Mouse (Mus musculus) layer of hippocampus, adult 18-20 months (tissue): ENCODE data around the gene Dlg2. TPM values are rescaled to one million over a fixed set of nuclear protein-coding genes. Genes with fewer than 3 reads are reported as not detected.

ENCODE experiments used
- DNase-seq, 2 experiments: peaks; one replicate each; pipeline ENCODE4 v3.0.0; 2022; ENCODE audit warnings: low spot score in 2 of 2
- total RNA-seq, 2 experiments: library from RNA; stranded (reverse); gene quantifications; 2 replicates each; pipeline ENCODE4 v1.2.3; 2021

The Dlg2 gene
- total RNA-seq, 2 experiments from 2014 or later = 224 to 230 TPM

GRCm38 (mm10) chr7:90539481-90540402 is 63.3 kb downstream of the Dlg2 start:
- DNase-seq = peak; percentile 7 to 77

- DNase-seq = no peak
These were observed 64.4 kb downstream of the Dlg2 start for GRCm38 (mm10) chr7:90540811-90541323.

- no peak for DNase-seq
These were observed 76.9 kb downstream of the Dlg2 start for GRCm38 (mm10) chr7:90553399-90553798.

- no peak for DNase-seq
These were observed 77.9 kb downstream of the Dlg2 start for GRCm38 (mm10) chr7:90554421-90554820.

- no peak for DNase-seq
These were observed 92.7 kb downstream of the Dlg2 start for GRCm38 (mm10) chr7:90569130-90569529.

GRCm38 (mm10) chr7:90587795-90588194 is 111.3 kb downstream of the Dlg2 start:
- DNase-seq = no peak

- no peak for DNase-seq
These were observed 111.8 kb downstream of the Dlg2 start for GRCm38 (mm10) chr7:90588318-90588717.

GRCm38 (mm10) chr7:90609764-90610163 is 133.3 kb downstream of the Dlg2 start:
- no peak for DNase-seq

- DNase-seq = no peak
These were observed 154.1 kb downstream of the Dlg2 start for GRCm38 (mm10) chr7:90630546-90630945.

GRCm38 (mm10) chr7:90649512-90649911 is 173.0 kb downstream of the Dlg2 start:
- DNase-seq = no peak

- DNase-seq = no peak
These were observed 174.7 kb downstream of the Dlg2 start for GRCm38 (mm10) chr7:90651128-90651527.

- DNase-seq = no peak
These were observed 175.1 kb downstream of the Dlg2 start for GRCm38 (mm10) chr7:90651611-90652010.

- no peak for DNase-seq
These were observed 182.1 kb downstream of the Dlg2 start for GRCm38 (mm10) chr7:90658593-90658992.

- peak; percentile 7 to 57 for DNase-seq
These were observed 217.6 kb downstream of the Dlg2 start for GRCm38 (mm10) chr7:90694050-90694449.

GRCm38 (mm10) chr7:90696181-90696950 is 219.9 kb downstream of the Dlg2 start:
- no peak for DNase-seq

GRCm38 (mm10) chr7:90703163-90703852 is 226.8 kb downstream of the Dlg2 start:
- peak; percentile 6 to 46 for DNase-seq

- DNase-seq = no peak
These were observed 227.5 kb downstream of the Dlg2 start for GRCm38 (mm10) chr7:90703951-90704350.

GRCm38 (mm10) chr7:90734086-90734485 is 257.6 kb downstream of the Dlg2 start:
- DNase-seq = no peak

GRCm38 (mm10) chr7:90736369-90736768 is 259.9 kb downstream of the Dlg2 start:
- no peak for DNase-seq

- peak in 1 of 2 experiments; percentile 6 for DNase-seq
These were observed 272.2 kb downstream of the Dlg2 start for GRCm38 (mm10) chr7:90748636-90749035.

GRCm38 (mm10) chr7:90787945-90788344 is 311.5 kb downstream of the Dlg2 start:
- no peak for DNase-seq
